Mouse (Mus musculus): ENCODE results near the gene Gm4131. TPM values are rescaled to one million over a fixed set of nuclear protein-coding genes. Genes with fewer than 3 reads are reported as not detected.
"Not testable (repeated sequence)": the region's sequence is repeated elsewhere in the genome, so short reads cannot be mapped to it uniquely, and the experiment has no call there.

The Gm4131 gene
- not detected for total RNA-seq (2021)
- long read RNA-seq, experiment 1 = 0 reads
- long read RNA-seq, experiment 2, partial matches to known transcripts = 1 of 1 reads
- long read RNA-seq, experiment 2, other reads (novel, unspliced or antisense) = 0 of 1 reads

DNA sequence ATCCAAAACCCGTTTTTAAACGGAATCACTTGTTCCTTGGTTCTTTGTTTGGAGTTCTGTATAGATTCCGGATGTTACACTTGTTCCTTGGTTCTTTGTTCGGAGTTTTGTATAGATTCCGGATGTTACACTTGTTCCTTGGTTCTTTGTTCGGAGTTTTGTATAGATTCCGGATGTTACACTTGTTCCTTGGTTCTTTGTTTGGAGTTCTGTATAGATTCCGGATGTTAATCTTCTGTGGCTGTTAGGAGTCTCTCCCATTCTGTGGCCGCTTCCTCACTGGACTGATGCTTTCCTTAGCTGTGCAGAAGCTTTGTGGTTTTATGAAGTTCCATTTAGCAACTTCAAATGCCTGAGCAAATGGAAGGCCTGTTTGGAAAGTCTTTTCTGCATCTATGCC lies at the start of gene Gm4131:
Gene Gm4131, minus strand, starts transcription at position 101 of the 400 bp plus-strand sequence.
- not testable (repeated sequence) for DNase-seq

DNA sequence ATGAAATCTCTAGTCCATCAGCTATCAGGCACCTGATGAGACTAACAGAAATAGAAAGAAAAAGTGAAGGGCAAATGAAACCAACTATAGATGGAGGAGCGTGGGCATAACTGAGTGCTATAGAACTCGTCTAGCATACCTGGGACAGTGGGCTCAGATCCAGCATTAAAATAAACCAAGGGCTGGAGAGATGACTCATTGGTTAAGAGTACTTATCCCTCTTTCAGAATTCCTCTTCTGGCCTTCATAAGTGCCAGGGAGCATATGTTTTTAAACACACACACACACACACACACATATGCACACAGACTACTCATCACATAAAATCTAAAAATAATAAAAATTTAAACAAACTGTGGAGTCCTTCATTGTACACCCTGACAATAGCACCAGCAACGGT lies 43.2 kb upstream of the Gm4131 start:
- no peak for DNase-seq

DNA sequence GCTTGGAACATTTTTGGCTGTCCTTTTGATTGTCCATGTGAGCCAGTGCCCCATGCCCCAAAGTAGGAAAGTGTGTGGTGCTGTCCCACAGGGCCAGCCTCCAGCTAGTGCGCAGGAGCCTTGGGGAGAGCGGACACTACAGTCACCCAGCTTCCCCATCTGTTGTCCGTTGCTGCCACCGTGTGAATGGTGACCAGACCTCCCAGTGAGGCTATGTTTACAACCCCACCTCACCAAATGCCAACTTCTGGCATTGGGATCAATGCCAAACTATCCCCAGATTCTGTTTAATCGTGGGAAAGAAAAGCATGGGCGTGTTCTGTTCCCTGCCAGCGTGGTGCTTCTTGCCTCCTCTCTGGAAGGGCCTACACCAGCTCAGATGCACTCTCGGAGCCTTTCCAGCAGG lies 41.1 kb upstream of the Gm4131 start:
- peak; percentile 36 for DNase-seq

DNA sequence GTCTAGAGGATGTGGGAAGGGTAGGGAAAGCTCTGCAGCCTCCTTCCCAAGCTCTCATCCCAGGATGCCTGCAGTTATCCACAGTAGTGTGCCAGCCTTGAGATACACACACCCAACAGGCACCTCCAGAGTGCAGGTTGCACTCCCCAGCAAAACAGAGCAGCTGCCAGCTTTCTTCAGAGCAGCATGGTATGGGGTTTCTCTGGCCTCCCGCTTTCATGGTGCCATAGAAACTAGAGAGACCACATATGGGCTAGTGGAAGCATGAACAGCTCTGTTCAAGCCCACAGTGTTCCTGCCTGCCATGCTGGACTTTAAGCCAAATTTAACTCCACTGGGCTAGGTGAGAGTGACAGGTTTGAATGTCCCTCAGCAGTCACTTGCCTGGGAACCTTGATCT lies 36.1 kb upstream of the Gm4131 start:
- DNase-seq = no peak

DNA sequence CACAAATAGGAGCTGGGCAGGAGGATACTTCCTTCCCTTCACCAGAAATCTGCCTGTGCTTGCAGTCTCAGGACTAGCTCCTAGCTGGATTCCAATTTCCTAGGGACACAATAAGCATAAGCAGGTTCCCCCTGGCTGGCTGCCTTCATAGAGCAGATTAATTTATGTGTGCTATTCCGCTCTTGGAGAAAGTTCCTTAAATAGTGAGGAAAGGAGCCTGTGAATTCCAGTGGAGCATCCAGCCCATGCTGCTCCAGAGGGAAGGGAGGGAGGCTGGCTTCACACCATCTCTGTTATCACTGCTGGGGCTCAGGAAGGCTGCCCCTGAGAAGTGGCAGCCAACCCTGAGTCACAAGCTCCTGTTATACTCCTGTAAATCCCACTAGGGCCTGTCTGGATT lies 35.5 kb upstream of the Gm4131 start:
- DNase-seq = no peak

DNA sequence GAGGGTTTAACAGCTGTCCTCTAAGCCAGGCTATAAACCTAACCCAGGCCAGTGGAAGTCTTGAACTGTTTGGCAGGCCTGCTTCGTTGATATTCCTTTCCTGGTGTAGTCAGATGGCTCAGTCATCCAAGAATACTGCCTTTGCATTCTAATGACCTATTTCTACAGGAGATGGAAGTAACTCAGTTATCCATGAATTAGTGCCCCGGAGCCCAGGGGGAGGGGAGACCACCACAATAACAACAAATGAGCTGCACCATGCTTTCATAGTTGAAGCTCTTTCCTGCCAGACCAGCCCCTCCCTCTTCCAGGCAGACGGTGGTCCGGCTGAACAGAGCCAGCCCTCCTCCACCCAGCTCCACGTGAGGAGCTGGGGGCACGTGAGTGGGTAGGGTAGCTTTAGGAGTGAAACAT lies 33.4 kb upstream of the Gm4131 start:
- DNase-seq = no peak

DNA sequence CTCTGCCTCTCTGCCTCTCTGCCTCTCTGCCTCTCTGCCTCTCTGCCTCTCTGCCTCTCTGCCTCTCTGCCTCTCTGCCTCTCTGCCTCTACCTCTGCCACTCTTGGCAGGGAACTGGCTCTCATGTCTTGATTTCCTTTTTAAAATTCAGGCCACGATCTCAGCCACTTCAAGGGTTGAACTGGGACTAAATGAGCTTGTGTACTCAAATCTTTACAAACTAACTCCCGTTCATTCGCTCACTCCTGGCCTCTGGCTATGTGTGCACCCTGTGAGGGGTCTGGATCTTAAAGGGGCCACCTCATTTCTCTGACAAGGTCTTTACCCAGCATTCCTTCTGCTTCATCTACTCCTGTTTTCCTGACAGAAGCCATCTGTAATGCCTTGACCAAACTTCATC lies 18.6 kb upstream of the Gm4131 start:
- no peak for DNase-seq

DNA sequence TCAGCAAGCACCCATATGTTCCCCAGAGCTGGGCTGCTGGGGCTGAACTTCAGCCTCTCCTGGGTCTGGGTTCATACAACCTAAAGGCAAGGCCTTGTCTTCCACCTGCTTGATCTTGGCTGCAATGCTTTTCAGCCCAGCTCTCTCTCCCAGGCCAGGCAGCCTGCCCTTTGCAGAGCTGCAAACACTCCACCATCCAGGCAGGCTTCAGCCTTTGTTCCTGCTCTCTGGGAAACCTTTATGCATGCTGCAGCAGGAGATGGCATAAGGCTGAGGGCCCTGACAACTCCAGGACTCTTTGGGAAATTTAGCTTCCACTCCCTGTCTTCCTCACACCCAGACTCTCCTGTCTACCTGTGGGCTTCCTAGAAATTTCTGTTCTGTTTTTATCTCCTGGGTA lies 17.9 kb upstream of the Gm4131 start:
- DNase-seq = no peak

DNA sequence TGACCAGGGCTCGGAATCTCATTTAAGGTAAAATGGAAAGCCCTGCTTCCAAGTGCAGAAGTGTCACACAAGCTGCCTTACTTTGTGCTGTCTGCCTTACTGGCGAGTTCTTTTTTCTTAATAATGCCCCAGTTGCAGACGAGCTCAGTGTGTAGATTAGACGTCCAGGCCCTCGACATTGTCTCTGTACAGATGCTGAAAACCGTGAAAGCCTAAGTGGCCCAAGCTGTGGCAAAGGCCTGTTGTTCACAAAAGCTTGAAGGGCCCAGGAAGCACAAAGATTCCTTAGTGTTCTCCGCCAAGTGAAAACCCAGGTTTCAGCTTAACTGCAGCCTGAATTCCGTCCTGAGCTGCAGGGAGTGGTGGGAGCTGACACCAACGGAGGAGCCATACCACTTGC lies 15.0 kb upstream of the Gm4131 start:
- no peak for DNase-seq

DNA sequence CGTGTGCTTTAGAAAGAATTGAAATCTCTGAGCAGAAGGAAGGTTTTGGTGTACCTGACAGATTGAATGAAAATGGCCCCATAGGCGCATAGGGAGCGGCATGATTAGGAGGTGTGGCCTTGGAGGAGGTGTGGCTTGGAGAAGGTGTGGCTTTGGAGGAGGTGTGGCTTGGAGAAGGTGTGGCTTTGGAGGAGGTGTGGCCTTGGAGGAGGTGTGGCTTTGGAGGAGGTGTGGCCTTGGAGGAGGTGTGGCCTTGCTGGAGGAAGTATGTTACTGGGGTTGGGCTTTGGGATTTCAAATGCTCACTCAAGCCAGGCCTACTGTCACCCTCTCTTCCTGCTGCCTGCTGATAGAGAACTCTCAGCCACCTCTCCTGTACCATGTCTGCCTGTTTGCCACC lies 14.2 kb upstream of the Gm4131 start:
- no peak for DNase-seq

DNA sequence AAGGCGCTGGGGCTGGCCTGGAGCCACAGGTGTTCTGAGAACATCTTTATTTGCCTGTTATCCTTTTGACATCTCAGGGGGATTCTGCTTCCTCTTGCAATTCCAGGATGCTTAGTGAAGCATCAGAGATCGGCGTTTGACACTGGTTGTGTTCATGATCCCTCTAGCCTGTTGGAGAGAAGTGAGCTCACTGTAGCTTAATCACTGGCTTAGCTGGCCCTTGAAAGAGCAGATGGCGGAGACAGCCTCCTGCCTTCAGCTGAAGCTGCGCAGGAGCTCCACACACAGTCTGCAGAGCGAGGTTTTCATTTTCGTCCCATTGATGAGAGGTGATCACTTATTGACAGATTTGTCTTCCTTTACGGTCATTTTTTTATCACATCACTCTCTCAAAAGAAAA lies 9.1 kb upstream of the Gm4131 start:
- no peak for DNase-seq

DNA sequence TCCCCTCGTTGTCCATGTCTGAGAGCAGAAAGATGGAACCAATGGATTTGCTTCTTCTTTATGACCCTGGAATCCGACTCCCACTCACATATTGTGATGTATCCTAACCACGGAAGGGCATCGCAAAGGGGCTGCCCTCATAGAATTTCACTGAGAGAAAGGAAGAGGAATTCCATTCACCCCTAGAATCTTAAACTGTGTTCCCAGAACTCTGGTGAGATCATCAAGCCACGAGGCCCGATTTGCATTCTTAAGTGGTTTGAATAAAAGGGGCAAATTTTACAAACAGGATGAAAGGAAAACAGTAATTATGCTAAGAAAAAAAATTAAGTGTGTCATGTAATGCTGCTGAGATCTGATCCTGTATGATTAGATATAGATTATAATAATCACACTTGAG lies 8.2 kb upstream of the Gm4131 start:
- DNase-seq = no peak

DNA sequence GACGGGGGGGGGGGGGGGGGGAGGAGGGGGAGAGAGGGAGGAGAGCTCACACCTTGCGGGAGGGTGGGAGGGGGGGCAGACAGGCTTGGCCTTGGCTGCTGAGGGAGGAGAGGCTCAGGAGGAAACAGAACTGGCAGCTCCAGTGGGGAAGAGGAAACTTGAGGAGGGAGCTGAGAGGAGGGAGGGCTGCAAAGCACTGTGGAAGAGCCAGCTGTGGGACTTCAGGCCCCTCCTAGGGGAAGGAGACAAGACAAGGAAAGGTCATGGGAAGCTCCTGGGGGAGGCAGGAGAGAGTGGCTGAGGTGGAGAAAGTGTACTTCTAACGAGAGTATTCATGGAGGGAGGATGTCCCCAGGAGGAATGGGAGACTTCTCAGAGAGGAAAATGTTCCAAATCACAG lies 6.7 kb upstream of the Gm4131 start:
- DNase-seq = no peak

DNA sequence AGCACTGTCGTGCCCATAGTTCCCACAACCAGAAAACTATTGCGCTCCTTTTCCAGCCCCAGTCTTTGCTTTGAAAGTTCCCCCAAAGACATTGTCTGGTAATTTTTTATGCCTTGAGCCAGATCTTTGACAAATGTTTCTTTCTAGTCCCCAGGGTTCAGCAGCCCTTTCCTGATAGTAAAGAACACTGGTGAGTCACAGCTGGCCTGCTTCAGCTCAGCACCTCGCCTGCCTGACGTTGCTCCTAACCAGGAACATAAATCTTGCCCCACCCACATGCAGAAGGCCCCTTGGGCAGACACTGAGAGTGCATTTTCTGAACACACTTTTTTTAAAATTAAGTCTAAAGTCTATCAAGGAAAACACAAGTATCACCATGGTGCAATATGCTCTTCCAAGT lies 3.6 kb upstream of the Gm4131 start:
- no peak for DNase-seq

DNA sequence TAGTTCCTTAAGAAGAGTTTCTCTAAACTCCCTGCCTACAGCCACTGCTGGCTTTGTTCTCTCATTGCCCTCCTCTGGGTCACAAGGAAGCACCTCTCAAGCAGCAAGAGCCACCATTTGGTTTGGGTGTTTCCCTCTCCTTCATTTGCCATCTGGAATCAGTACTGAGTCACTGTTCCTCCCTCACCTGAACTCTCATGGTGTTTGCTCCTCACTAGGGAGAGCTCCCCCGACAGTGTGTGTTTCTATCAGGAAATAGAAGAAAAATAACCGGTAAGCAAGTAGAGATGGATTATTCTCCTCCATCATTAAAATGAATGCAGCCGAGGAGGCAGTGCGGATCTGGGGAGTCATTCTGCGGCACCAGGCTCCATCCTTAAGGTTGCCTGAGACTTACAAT lies 2.7 kb upstream of the Gm4131 start:
- no peak for DNase-seq

DNA sequence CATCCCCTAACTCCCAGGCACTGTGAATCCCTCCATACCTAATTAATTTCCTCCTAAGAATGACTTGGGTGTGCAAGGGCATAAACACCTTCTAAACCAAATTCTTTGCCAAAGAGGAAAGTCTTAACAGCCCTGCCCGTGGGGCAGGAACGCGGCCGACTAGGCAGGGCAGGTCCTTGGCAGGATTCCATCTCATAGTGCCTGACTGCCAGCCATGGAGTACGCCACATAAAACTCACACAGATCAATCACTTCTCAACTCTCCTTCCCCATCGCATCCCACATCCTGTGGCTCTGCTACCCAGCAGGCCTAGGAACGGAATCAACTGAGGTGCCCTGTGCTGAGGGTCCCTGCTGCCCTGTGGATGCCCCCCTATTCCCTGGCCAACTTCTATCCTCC lies 3.0 kb downstream of the Gm4131 start:
- peak; percentile 41 for DNase-seq

DNA sequence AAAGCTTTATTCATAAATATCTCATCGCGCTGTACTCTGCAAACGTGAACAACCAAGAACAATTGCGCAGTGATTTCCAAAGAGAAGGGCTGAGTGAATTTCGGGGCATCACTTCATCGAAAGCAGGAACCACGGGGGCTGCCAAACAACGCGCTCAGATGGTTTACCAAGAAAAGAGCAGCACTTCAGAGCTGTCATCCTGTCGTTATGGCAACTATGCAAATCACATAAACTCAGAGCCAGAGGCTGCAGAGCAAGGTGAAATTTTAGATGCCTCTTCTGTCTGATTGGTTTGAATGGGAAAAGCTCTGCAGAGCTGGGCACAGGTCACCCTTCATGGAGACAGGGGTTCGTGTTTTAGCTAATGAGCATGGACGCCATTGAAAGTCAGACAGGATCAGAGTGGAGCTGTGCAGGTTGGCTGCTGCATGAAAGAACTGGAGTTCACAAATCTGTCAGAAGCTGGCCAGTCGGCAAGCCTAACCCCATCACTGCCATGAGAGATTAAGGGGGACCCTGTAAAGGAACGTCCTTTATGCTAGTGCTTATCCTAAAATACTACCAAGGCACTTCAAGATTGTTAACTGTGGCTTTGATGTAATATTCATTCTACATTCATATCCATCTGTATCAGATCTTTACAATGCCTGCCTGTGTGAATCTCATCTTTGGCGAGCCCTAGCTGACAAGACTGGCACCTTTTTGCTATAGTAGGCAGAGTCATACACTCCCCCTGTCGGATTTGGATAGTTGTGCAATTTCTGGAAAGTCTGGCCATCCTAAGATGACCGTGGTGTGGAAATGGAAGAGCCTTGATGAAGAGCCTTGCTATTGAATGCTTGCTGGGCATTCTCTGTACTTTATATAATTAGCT lies 4.6 kb downstream of the Gm4131 start:
- no peak for DNase-seq

DNA sequence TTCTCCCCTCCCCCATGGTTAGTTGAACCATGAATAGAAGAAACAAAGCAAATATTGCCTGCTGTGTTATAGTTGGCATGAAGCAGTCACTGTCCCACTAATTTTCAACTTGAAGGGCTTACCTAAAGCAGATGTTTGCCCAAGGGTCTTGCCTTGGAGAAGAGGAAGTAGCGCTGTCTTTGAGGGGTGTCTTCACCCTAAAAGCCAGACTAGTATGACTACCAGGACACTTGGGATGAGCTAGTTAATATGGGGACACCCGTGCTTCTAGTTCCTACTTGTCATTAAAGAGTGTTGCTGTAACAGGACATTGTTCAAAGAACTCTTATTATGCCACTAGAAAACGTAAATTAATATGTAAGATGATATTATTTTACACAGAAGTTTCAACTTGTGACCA lies 9.6 kb downstream of the Gm4131 start:
- no peak for DNase-seq

DNA sequence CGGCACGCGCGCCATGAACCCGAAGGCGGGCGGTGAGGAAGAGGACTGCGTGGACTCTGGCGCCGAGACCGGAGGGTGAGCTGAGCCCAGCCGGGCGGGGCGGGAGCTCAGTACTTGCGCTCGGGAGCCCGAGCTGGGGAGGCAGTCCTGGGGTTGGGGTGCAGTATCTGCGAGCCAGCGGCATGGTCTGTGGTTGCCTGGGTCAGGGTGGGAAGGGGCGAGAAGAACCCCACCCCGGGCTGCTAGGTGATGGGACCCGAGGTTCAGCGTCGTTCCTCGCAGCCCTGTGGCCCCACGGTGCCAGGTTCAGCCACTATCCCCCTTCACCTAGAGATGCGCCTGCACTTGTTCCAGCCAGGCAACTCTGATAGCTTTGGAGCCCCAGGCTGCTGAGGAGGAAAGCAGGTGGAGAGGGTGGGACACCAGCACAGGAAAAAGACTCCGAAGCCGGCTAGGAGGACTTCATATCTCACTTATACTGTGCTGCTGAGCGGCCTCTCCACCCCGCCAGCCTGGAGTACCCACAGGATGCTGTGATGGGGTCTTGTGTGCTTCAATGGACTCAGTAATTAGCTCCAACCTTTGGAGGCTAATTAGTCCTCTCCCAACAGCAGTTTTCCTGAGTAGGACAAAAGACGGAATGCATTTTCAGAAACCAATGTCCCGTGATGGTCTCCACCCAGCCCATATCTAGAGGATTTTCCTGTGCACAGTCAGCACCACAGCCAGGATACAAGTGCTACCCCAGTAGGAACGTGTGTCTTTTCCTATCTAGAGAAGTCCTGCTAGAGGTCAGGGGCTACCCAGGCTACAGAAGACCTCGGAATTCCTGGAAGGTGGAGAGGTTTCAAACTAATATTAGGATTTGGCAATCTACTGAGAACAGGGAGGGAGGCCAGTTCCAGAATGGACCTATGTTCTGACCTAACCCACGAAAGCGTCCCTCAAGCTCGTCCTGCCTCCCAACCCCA lies 10.6 kb downstream of the Gm4131 start:
- DNase-seq = no peak

DNA sequence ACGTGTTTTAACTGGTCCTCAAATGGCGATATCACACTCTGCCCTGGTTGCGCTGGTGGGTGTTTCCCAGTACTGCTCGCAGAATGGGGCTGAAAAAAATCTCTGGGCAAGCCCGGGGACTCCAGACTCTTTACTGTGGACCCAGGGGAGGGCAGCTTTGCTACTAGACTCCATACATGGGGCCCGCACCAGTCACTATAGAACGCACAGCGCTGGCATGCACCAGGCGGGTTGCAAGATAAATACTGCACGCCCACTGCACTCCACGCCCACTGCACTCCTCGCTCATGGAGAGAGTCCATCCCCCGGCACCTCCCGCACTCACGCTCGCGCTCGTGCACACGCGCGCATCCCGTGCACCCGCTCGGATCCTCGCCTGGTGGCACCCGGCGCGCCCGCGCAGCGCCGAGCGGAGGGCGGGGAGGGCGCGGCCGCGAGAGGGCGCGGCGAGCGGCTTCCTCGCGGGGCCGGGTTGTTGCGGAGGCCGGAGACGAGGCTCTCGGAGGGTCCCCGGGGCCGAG lies 11.4 kb downstream of the Gm4131 start, which contains the start of gene Fam124a:
Gene Fam124a, plus strand, starts transcription at position 429 of the 521 bp plus-strand sequence.
- DNase-seq = peak; percentile 80

DNA sequence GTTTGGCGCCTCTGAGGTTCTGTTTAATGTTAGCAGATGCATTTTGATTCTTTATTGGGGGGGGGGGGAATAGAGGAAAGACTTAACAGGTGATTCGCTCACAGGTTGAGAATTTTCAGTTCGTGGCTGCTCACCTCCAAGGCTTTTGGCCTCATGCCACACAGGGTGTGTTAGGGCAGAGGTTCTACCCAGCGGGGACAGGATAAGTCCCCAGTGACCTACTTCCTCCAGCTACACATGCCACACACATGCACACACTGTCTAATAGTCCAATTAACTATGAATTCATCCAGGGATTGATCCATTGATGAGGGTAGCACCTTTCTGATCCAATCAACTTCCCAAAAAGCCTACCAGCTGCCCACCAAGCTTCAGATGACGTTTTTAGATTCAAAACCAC lies 12.9 kb downstream of the Gm4131 start:
- no peak for DNase-seq

DNA sequence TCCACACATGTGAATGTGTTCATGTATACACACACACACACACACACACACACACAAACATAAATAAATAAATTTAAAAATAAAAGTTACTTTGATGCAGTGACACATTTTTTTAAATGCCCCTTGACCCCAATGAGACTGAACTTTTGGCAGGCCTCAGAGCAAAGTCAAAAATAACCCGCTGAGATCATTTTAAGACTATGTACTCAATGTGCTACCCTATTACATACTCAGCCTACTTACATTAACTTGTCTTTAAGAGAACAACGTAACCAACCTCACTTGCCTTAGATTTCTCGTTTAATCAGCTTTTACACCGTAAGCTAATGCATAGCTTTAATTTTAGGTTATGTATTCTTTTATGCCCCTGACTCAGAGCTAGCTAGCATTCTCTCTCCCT lies 13.9 kb downstream of the Gm4131 start:
- DNase-seq = no peak

DNA sequence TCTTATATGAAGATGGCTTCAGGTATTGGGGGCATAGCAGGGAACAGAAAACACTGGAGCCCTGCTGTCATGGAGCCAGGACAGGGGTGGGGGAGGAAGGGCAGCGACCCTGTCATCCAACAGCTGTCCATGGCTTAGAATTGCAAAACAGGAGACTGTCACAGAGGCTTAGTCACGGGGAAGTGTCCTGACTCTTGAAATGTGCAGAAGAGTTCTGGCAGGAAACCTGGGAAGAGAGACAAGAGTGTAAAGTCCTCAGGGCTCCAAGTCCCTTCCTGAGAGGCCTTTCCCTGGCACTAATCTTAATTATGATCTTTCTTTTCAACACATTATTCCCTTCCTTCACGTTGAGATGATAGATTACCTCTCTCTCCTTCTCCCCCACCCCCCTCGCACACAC lies 16.6 kb downstream of the Gm4131 start:
- DNase-seq = no peak
